Mouse (Mus musculus): Measurements from ENCODE around the gene Nabp2. TPM values are rescaled to one million over a fixed set of nuclear protein-coding genes. Genes with fewer than 3 reads are reported as not detected.

Nabp2 gene
- total and polyA plus RNA-seq, 2 experiments, result 12.9 to 22.3 TPM

- no peak for TF ChIP-seq CTCF (IDR thresholded peaks at IDR 0.05; ENCODE audit: low read depth, low read length)
- no peak for TF ChIP-seq POLR2A (IDR thresholded peaks at IDR 0.05; ENCODE audit: extremely low read depth, insufficient read depth, low read length)
- Histone ChIP-seq H3K9ac (ENCODE audit: low read depth, low read length) (no peak overlapping the region), H3K4me1 (ENCODE audit: control insufficient read depth, insufficient read depth, low read length) (peaks cover 12% of the 10 kb centered on the region), H3K27me3 (ENCODE audit: control insufficient read depth, insufficient read depth, low read length) (no peaks in the 10 kb centered on the region), H3K27ac (replicated peaks; ENCODE audit: insufficient read depth, low read depth, low read length) (no peak overlapping the region), H3K4me3 (ENCODE audit: insufficient read depth, low read depth, low read length) (no peak overlapping the region), H3K79me2 (ENCODE audit: control insufficient read depth, insufficient read depth, low read length) (peaks cover 5% of the 10 kb centered on the region; the same call in 1 of the 2 replicates), H3K36me3 (ENCODE audit: control insufficient read depth, insufficient read depth, low read length) (no peaks in the 10 kb centered on the region)
- no peak for DNase-seq (ENCODE audit: extremely low read depth, low read depth, low spot score)
- WGBS, result 80% methylated on average over 5 of the region's 5 CpGs
Measured at GRCm38 (mm10) chr10:128372142-128372541, 39.1 kb downstream of the Nabp2 start.

- peaks cover 3% of the 10 kb centered on the region; the same call in 1 of the 2 replicates for H3K79me2 ChIP-seq (ENCODE audit: control insufficient read depth, insufficient read depth, low read length)
- no peaks in the 10 kb centered on the region for H3K36me3 ChIP-seq (ENCODE audit: control insufficient read depth, insufficient read depth, low read length)
- H3K4me1 ChIP-seq (ENCODE audit: control insufficient read depth, insufficient read depth, low read length), result peaks cover 13% of the 10 kb centered on the region
- H3K4me3 ChIP-seq (ENCODE audit: insufficient read depth, low read depth, low read length), result no peak overlapping the region
- no peaks in the 10 kb centered on the region for H3K27me3 ChIP-seq (ENCODE audit: control insufficient read depth, insufficient read depth, low read length)
- no peak overlapping the region for H3K9ac ChIP-seq (ENCODE audit: low read depth, low read length)
- no peak overlapping the region for H3K27ac ChIP-seq (replicated peaks; ENCODE audit: insufficient read depth, low read depth, low read length)
- DNase-seq (ENCODE audit: extremely low read depth, low read depth, low spot score), result no peak
- 69% methylated on average over 4 of the region's 4 CpGs for WGBS
- TF ChIP-seq POLR2A (IDR thresholded peaks at IDR 0.05; ENCODE audit: extremely low read depth, insufficient read depth, low read length), result no peak
- TF ChIP-seq CTCF (IDR thresholded peaks at IDR 0.05; ENCODE audit: low read depth, low read length), result no peak
Measured at GRCm38 (mm10) chr10:128370601-128371000, 40.7 kb downstream of the Nabp2 start.

DNA sequence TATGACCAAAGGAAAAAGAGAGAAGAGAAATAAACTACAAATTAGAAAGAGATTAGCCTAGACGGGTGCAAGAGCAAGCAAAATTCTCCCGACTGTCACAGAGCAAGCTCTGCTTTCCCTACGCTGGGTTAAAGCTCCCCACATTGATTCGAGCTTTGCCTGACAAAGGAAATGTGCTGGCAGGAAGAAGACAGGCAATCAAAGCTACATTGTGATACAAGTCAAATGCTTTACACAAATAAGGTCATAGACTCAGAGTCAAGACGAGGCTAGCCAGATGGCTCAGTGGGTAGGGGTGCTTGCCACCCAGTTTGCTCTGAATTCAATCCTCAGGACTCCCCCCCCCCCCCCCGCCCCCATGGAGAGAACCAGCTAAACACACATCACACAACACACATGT is 41.3 kb downstream of the Nabp2 start:
- no peak for TF ChIP-seq POLR2A (IDR thresholded peaks at IDR 0.05; ENCODE audit: extremely low read depth, insufficient read depth, low read length)
- no peak for TF ChIP-seq CTCF (IDR thresholded peaks at IDR 0.05; ENCODE audit: low read depth, low read length)
- Histone ChIP-seq H3K79me2 (ENCODE audit: control insufficient read depth, insufficient read depth, low read length) (peaks cover 5% of the 10 kb centered on the region; the same call in 1 of the 2 replicates), H3K36me3 (ENCODE audit: control insufficient read depth, insufficient read depth, low read length) (no peaks in the 10 kb centered on the region), H3K27ac (replicated peaks; ENCODE audit: insufficient read depth, low read depth, low read length) (no peak overlapping the region), H3K4me1 (ENCODE audit: control insufficient read depth, insufficient read depth, low read length) (peaks cover 13% of the 10 kb centered on the region), H3K4me3 (ENCODE audit: insufficient read depth, low read depth, low read length) (no peak overlapping the region), H3K9ac (ENCODE audit: low read depth, low read length) (no peak overlapping the region), H3K27me3 (ENCODE audit: control insufficient read depth, insufficient read depth, low read length) (no peaks in the 10 kb centered on the region)
- no peak for DNase-seq (ENCODE audit: extremely low read depth, low read depth, low spot score)
- 77% methylated on average over 6 of the region's 6 CpGs for WGBS

DNA sequence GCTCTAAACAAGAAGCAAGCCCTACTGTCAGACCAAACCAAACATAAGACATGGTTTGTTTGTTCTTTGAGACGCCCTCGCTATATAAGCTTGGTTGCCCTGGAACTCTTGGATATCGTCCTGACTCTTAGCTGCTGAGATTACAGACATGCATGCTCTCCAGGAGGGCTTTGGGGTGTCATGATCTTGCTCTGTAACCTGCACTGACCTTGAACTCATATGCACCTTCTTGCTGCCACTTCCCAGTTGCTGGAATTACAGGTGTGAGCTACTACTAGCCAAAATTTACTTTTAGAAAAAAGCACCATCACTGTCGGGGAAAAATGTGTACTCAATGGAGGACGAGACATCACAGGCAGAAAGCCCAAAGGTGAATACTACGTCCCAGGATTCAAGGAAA is 41.7 kb downstream of the Nabp2 start:
- TF ChIP-seq POLR2A (IDR thresholded peaks at IDR 0.05; ENCODE audit: extremely low read depth, insufficient read depth, low read length) (no peak), CTCF (IDR thresholded peaks at IDR 0.05; ENCODE audit: low read depth, low read length) (no peak)
- Histone ChIP-seq H3K27ac (replicated peaks; ENCODE audit: insufficient read depth, low read depth, low read length) (peak overlapping the region; percentile 84), H3K79me2 (ENCODE audit: control insufficient read depth, insufficient read depth, low read length) (peaks cover 5% of the 10 kb centered on the region; the same call in 1 of the 2 replicates), H3K9ac (ENCODE audit: low read depth, low read length) (peak overlapping the region; percentile 89), H3K27me3 (ENCODE audit: control insufficient read depth, insufficient read depth, low read length) (no peaks in the 10 kb centered on the region), H3K36me3 (ENCODE audit: control insufficient read depth, insufficient read depth, low read length) (no peaks in the 10 kb centered on the region), H3K4me3 (ENCODE audit: insufficient read depth, low read depth, low read length) (no peak overlapping the region), H3K4me1 (ENCODE audit: control insufficient read depth, insufficient read depth, low read length) (peaks cover 13% of the 10 kb centered on the region)
- no peak for DNase-seq (ENCODE audit: extremely low read depth, low read depth, low spot score)
- 45% methylated on average over 6 of the region's 6 CpGs for WGBS

- no peak for DNase-seq (ENCODE audit: extremely low read depth, low read depth, low spot score)
- Histone ChIP-seq H3K4me3 (ENCODE audit: insufficient read depth, low read depth, low read length) (peak overlapping the region; percentile 86), H3K36me3 (ENCODE audit: control insufficient read depth, insufficient read depth, low read length) (peaks cover 2% of the 10 kb centered on the region; the same call in 1 of the 2 replicates), H3K27me3 (ENCODE audit: control insufficient read depth, insufficient read depth, low read length) (no peaks in the 10 kb centered on the region), H3K79me2 (ENCODE audit: control insufficient read depth, insufficient read depth, low read length) (peaks cover 5% of the 10 kb centered on the region; the same call in 1 of the 2 replicates), H3K4me1 (ENCODE audit: control insufficient read depth, insufficient read depth, low read length) (peaks cover 13% of the 10 kb centered on the region), H3K9ac (ENCODE audit: low read depth, low read length) (peak overlapping the region; percentile 89), H3K27ac (replicated peaks; ENCODE audit: insufficient read depth, low read depth, low read length) (peak overlapping the region; percentile 84)
- no peak for TF ChIP-seq POLR2A (IDR thresholded peaks at IDR 0.05; ENCODE audit: extremely low read depth, insufficient read depth, low read length)
- no peak for TF ChIP-seq CTCF (IDR thresholded peaks at IDR 0.05; ENCODE audit: low read depth, low read length)
- 4% methylated on average over 9 of the region's 9 CpGs for WGBS
Measured at GRCm38 (mm10) chr10:128369218-128369543, 42.1 kb downstream of the Nabp2 start.

GRCm38 (mm10) chr10:128368402-128369217 is 42.7 kb downstream of the Nabp2 start, which contains the start of gene Coq10a:
Coq10a (minus strand) TSS chr10:128368997.
- H3K27ac ChIP-seq (replicated peaks; ENCODE audit: insufficient read depth, low read depth, low read length), result peak within 1 kb of the TSS; percentile 84

More at GRCm38 (mm10) chr10:128368402-128369217, 42.7 kb downstream of the Nabp2 start, which contains the start of gene Coq10a:
- no peaks in the 10 kb centered on the region for H3K27me3 ChIP-seq (ENCODE audit: control insufficient read depth, insufficient read depth, low read length)
- DNase-seq (ENCODE audit: extremely low read depth, low read depth, low spot score), result peak; percentile 88
- peak within 1 kb of the TSS; percentile 89 for H3K9ac ChIP-seq (ENCODE audit: low read depth, low read length)
- TF ChIP-seq POLR2A (IDR thresholded peaks at IDR 0.05; ENCODE audit: extremely low read depth, insufficient read depth, low read length), result peak; percentile 54; the same call in 1 of the 2 replicates
- no peak for TF ChIP-seq CTCF (IDR thresholded peaks at IDR 0.05; ENCODE audit: low read depth, low read length)
- WGBS, result under 1% methylated on average over 86 of the region's 87 CpGs
- peaks cover 3% of the 10 kb centered on the region; the same call in 1 of the 2 replicates for H3K36me3 ChIP-seq (ENCODE audit: control insufficient read depth, insufficient read depth, low read length)
- H3K79me2 ChIP-seq (ENCODE audit: control insufficient read depth, insufficient read depth, low read length), result peaks cover 5% of the 10 kb centered on the region; the same call in 1 of the 2 replicates
- H3K4me1 ChIP-seq (ENCODE audit: control insufficient read depth, insufficient read depth, low read length), result peaks cover 13% of the 10 kb centered on the region
- peak within 1 kb of the TSS; percentile 86 for H3K4me3 ChIP-seq (ENCODE audit: insufficient read depth, low read depth, low read length)

Data from liver, adult 2 months (tissue).